Mouse (Mus musculus) liver, embryonic 14.5 days (tissue): ENCODE data around the gene Defa31.
"Not testable (repeated sequence)": the region's sequence is repeated elsewhere in the genome, so short reads cannot be mapped to it uniquely, and the experiment has no call there.

ENCODE experiments used
- CTCF ChIP-seq: IDR thresholded peaks from 2 replicates; pipeline ENCODE4 v1.5.1; 2016; ENCODE audit warnings: antibody characterized with exemption, low read depth, control low read depth
- EP300 ChIP-seq: IDR thresholded peaks from 2 replicates; pipeline ENCODE4 v1.6.1; 2016; ENCODE audit warnings: antibody characterized with exemption, low read depth

- not testable (repeated sequence) for TF ChIP-seq CTCF, EP300
Observed at GRCm38 (mm10) chr8:21161977-21162376, 29.4 kb upstream of the Defa31 start, which contains the start of gene Defa22.
